21 mouse cellular contexts compared by ENCODE assay signal in the genomic region with DNA sequence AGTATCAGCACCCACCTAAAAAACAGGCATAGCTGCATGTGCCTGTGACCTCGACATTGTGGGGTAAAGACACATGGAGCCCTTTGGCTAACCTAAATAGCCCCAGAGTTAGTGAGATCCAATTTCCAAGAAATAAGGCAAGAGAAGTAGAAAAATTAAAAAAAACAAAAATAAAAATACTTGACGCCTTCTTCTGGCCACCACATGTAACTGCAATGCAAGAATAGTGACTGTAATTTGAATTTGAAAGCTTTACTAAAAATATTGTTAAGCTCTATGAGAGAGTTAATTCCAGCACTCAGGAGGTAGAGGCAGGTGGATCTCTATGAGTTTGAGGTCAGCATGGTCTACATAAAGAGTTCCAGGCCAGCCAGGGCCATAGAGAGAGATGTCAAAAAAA. TPM values are rescaled to one million over a fixed set of nuclear protein-coding genes. Genes with fewer than 3 reads are reported as not detected.
DNase-seq lines count a peak whose midpoint lies in the region; ATAC-seq and TF ChIP-seq lines count a peak whose summit lies in the region.
"Had no signal": no experiment of that assay in that cellular context is flagged by ENCODE, and none has a peak within 500 bp of the region (broad histone marks: within the 10 kb centered on the region; RNA-seq: fewer than 3 reads in every experiment).

No protein-coding gene starts in this region.

- no peak for TF ChIP-seq EP300 in liver, embryonic 14.5 days (IDR thresholded peaks at IDR 0.05; ENCODE audit: low read depth)

- TF ChIP-seq POLR2A in testis, adult 2 months (IDR thresholded peaks at IDR 0.05; ENCODE audit: control insufficient read depth, low read depth, low read length): no peak

- DNase-seq in hindbrain, postnatal 0 days (ENCODE audit: low spot score): no peak
- DNase-seq in liver, embryonic 14.5 days (ENCODE audit: low read depth in 3 of 3, low spot score in 3 of 3): no peak
- no peak for DNase-seq in liver, embryonic 11.5 days (ENCODE audit: low spot score)
- no peak for DNase-seq in testis, postnatal 14 days (ENCODE audit: low spot score)
- no peak for DNase-seq in adrenal gland, adult 2 months
- DNase-seq: adrenal gland, postnatal 25 days; cerebellum, adult 18-20 months; cerebellum, adult 9-11 months; cerebellum, postnatal 36 days; forebrain, postnatal 0 days; gastrocnemius, postnatal 25 days; heart, adult 11 months; heart, postnatal 14 days had no signal

- H3K4me3 ChIP-seq in hindbrain, postnatal 0 days (ENCODE audit: low read length): no peak overlapping the region
- no peak overlapping the region for H3K4me3 ChIP-seq in hindbrain, embryonic 13.5 days
- no peak overlapping the region for H3K4me3 ChIP-seq in liver, embryonic 14.5 days (ENCODE audit: insufficient read depth in 1 of 2, low read depth in 2 of 2, low read length in 2 of 2)
- no peak overlapping the region for H3K4me3 ChIP-seq in liver, embryonic 11.5 days (ENCODE audit: low read depth, low read length)
- peak overlapping the region; percentile 0; the same call in 1 of the 2 replicates for H3K4me3 ChIP-seq in testis, adult 2 months (ENCODE audit: control insufficient read depth, low read depth, low read length)
- H3K4me3 ChIP-seq: embryonic facial prominence, embryonic 10.5 days; forebrain, embryonic 13.5 days; heart, embryonic 10.5 days had no signal

- H3K4me2 ChIP-seq in hindbrain, postnatal 0 days (ENCODE audit: low read depth, low read length): no peak overlapping the region
- H3K4me2 ChIP-seq in hindbrain, embryonic 13.5 days: no peak overlapping the region
- H3K4me2 ChIP-seq in liver, embryonic 14.5 days (ENCODE audit: low read depth): no peak overlapping the region
- no peak overlapping the region for H3K4me2 ChIP-seq in liver, embryonic 11.5 days
- H3K4me2 ChIP-seq: forebrain, embryonic 13.5 days; hindbrain, embryonic 14.5 days had no signal

- H3K9ac ChIP-seq in hindbrain, postnatal 0 days (replicated peaks; ENCODE audit: low read length): no peak overlapping the region
- no peak overlapping the region for H3K9ac ChIP-seq in hindbrain, embryonic 13.5 days
- H3K9ac ChIP-seq in liver, embryonic 14.5 days (replicated peaks): no peak overlapping the region
- no peak overlapping the region for H3K9ac ChIP-seq in liver, embryonic 11.5 days (ENCODE audit: low read depth, low read length)
- H3K9ac ChIP-seq: forebrain, embryonic 13.5 days; forebrain, postnatal 0 days; hindbrain, embryonic 14.5 days had no signal

- H3K36me3 ChIP-seq in hindbrain, postnatal 0 days (ENCODE audit: insufficient read depth, low read length): no peaks in the 10 kb centered on the region
- no peaks in the 10 kb centered on the region for H3K36me3 ChIP-seq in hindbrain, embryonic 13.5 days
- H3K36me3 ChIP-seq in liver, embryonic 14.5 days (replicated peaks; ENCODE audit: control insufficient read depth, insufficient read depth, low read depth): no peaks in the 10 kb centered on the region
- no peaks in the 10 kb centered on the region for H3K36me3 ChIP-seq in liver, embryonic 11.5 days (ENCODE audit: control insufficient read depth, insufficient read depth, low read length)
- no peaks in the 10 kb centered on the region for H3K36me3 ChIP-seq in testis, adult 2 months (ENCODE audit: control insufficient read depth, insufficient read depth, low read length)
- H3K36me3 ChIP-seq: embryonic facial prominence, embryonic 10.5 days; heart, embryonic 10.5 days had no signal

- 92% methylated on average over 2 of the region's 2 CpGs for WGBS in hindbrain, postnatal 0 days
- WGBS in hindbrain, embryonic 13.5 days: 91% methylated on average over 2 of the region's 2 CpGs
- 59% methylated on average over 2 of the region's 2 CpGs for WGBS in liver, embryonic 14.5 days (ENCODE audit: insufficient replicate concordance)
- 71% methylated on average over 2 of the region's 2 CpGs for WGBS in liver, embryonic 11.5 days

- no peaks in the 10 kb centered on the region for H3K9me3 ChIP-seq in hindbrain, postnatal 0 days (ENCODE audit: low read length)
- no peaks in the 10 kb centered on the region for H3K9me3 ChIP-seq in hindbrain, embryonic 13.5 days
- H3K9me3 ChIP-seq in liver, embryonic 14.5 days (ENCODE audit: control insufficient read depth, low read length): no peaks in the 10 kb centered on the region
- no peaks in the 10 kb centered on the region for H3K9me3 ChIP-seq in liver, embryonic 11.5 days (ENCODE audit: control insufficient read depth, low read length)
- H3K9me3 ChIP-seq: embryonic facial prominence, embryonic 10.5 days; forebrain, embryonic 13.5 days; heart, embryonic 10.5 days had no signal

- ATAC-seq in hindbrain, postnatal 0 days: no peak
- no peak for ATAC-seq in hindbrain, embryonic 13.5 days (ENCODE audit: low FRiP score)
- no peak for ATAC-seq in liver, embryonic 14.5 days (ENCODE audit: insufficient read depth)
- ATAC-seq in liver, embryonic 11.5 days (replicated peaks; ENCODE audit: low FRiP score): no peak
- ATAC-seq: activated CD4-positive, CD25-positive, alpha-beta regulatory T cell, adult 4 months; forebrain, embryonic 13.5 days; forebrain, postnatal 0 days had no signal

- H3K27ac ChIP-seq in hindbrain, postnatal 0 days: no peak overlapping the region
- no peak overlapping the region for H3K27ac ChIP-seq in hindbrain, embryonic 13.5 days
- H3K27ac ChIP-seq in liver, embryonic 14.5 days: no peak overlapping the region
- no peak overlapping the region for H3K27ac ChIP-seq in liver, embryonic 11.5 days (ENCODE audit: low read depth, low read length)
- no peak overlapping the region for H3K27ac ChIP-seq in testis, adult 2 months (ENCODE audit: control insufficient read depth, insufficient read depth, low read depth, low read length)
- H3K27ac ChIP-seq: embryonic facial prominence, embryonic 10.5 days; forebrain, embryonic 13.5 days; heart, embryonic 10.5 days; hindbrain, embryonic 14.5 days had no signal

- no peaks in the 10 kb centered on the region for H3K4me1 ChIP-seq in hindbrain, postnatal 0 days (ENCODE audit: insufficient read depth, low read length)
- 0 out of 2 replicates have a peak, but pooled peaks cover 8% of the 10 kb centered on the region for H3K4me1 ChIP-seq in hindbrain, embryonic 13.5 days (replicated peaks)
- H3K4me1 ChIP-seq in liver, embryonic 14.5 days (replicated peaks; ENCODE audit: control insufficient read depth in 2 of 2, insufficient read depth in 2 of 2, low read length in 1 of 2): no peaks in the 10 kb centered on the region
- H3K4me1 ChIP-seq in liver, embryonic 11.5 days (replicated peaks; ENCODE audit: control insufficient read depth, insufficient read depth, low read length): no peaks in the 10 kb centered on the region
- peaks cover 13% of the 10 kb centered on the region for H3K4me1 ChIP-seq in testis, adult 2 months (ENCODE audit: control insufficient read depth, insufficient read depth, low read length)

- no peaks in the 10 kb centered on the region for H3K27me3 ChIP-seq in hindbrain, postnatal 0 days (ENCODE audit: insufficient read depth, low read length)
- no peaks in the 10 kb centered on the region for H3K27me3 ChIP-seq in hindbrain, embryonic 13.5 days
- H3K27me3 ChIP-seq in liver, embryonic 14.5 days (ENCODE audit: control insufficient read depth, insufficient read depth, low read length): no peaks in the 10 kb centered on the region
- no peaks in the 10 kb centered on the region for H3K27me3 ChIP-seq in liver, embryonic 11.5 days (replicated peaks; ENCODE audit: control insufficient read depth, insufficient read depth, low read length)
- H3K27me3 ChIP-seq in testis, adult 2 months (ENCODE audit: control insufficient read depth, insufficient read depth, low read length): no peaks in the 10 kb centered on the region
- H3K27me3 ChIP-seq: CH12.LX had no signal

- peak; percentile 19; the same call in 1 of the 2 replicates for TF ChIP-seq CTCF in hindbrain, postnatal 0 days (IDR thresholded peaks at IDR 0.05; ENCODE audit: low read depth)
- 0 out of 2 replicates have a peak, but pooled peaks have one; percentile 1 for TF ChIP-seq CTCF in liver, embryonic 14.5 days (IDR thresholded peaks at IDR 0.05; ENCODE audit: low read depth)
- TF ChIP-seq CTCF in testis, adult 2 months (IDR thresholded peaks at IDR 0.05; ENCODE audit: control insufficient read depth, insufficient read depth, insufficient replicate concordance, low read depth, low read length): no peak

RNA-seq across cellular contexts. Expression of gene Cgnl1, which starts 39.3 kb away (rescaled TPM):
- 7.6 and 9.8 TPM in 2 replicates for total RNA-seq in hindbrain, postnatal 0 days (2014; rRNA removed)
- polyA plus RNA-seq in hindbrain, postnatal 0 days (2015; fragmentation: Nextera tagmentation; extraction: Ambion mirVana): 7.2 and 7.6 TPM in 2 replicates
- polyA plus RNA-seq in hindbrain, embryonic 13.5 days (2015; fragmentation: Nextera tagmentation; extraction: Ambion mirVana): 7.7 and 8.9 TPM in 2 replicates
- polyA plus RNA-seq in liver, embryonic 14.5 days (2012; rRNA removed): 1.4 and 1.8 TPM in 2 replicates
- 1.0 and 1.2 TPM in 2 replicates for polyA plus RNA-seq in liver, embryonic 14.5 days (2014; fragmentation: Nextera tagmentation; extraction: Ambion mirVana)
- polyA plus RNA-seq in liver, embryonic 11.5 days (2014; fragmentation: Nextera tagmentation; extraction: Ambion mirVana): 4.5 and 5.9 TPM in 2 replicates
- polyA plus RNA-seq in testis, adult 2 months (2012; rRNA removed): 36.5 and 48.8 TPM in 2 replicates
- total RNA-seq in adrenal gland, adult 2 months (2021): 10 to 100 TPM; 91.4 to 99.0 TPM
- 9.6 and 10.4 TPM in 2 replicates for polyA plus RNA-seq in adrenal gland, adult 2 months (2012; rRNA removed)
- total RNA-seq: CH12.LX had no signal
- polyA plus RNA-seq: activated CD4-positive, CD25-positive, alpha-beta regulatory T cell, adult 4 months had no signal
